Mouse (Mus musculus): ENCODE results near the gene C77080. TPM values are rescaled to one million over a fixed set of nuclear protein-coding genes. Genes with fewer than 3 reads are reported as not detected.

The C77080 gene
- polyA plus RNA-seq, 1 experiment from 2014 or later = 4.3 TPM

- DNase-seq (ENCODE audit: low spot score) (no peak), ATAC-seq (ENCODE audit: insufficient read depth, low FRiP score, low TSS enrichment) (no peak)
- H3K27me3 ChIP-seq (ENCODE audit: control insufficient read depth, insufficient read depth, low read length) = no peaks in the 10 kb centered on the region
- H3K4me3 ChIP-seq (ENCODE audit: low read depth, low read length) = no peak overlapping the region
- no peak overlapping the region for H3K27ac ChIP-seq (ENCODE audit: low read depth, low read length)
- H3K4me2 ChIP-seq (ENCODE audit: low read depth) = no peak overlapping the region
- no peaks in the 10 kb centered on the region for H3K4me1 ChIP-seq (ENCODE audit: control insufficient read depth, insufficient read depth, low read length)
- no peak overlapping the region for H3K9ac ChIP-seq (ENCODE audit: low read length)
- 95% methylated on average over 10 of the region's 10 CpGs for WGBS
- peaks cover 23% of the 10 kb centered on the region for H3K36me3 ChIP-seq (ENCODE audit: control insufficient read depth, insufficient read depth, low read length)
- H3K9me3 ChIP-seq (ENCODE audit: control insufficient read depth, low read length) = no peaks in the 10 kb centered on the region
Measured at GRCm38 (mm10) chr4:129204655-129205054, 56.5 kb downstream of the C77080 start.

GRCm38 (mm10) chr4:129197514-129197913 lies 63.7 kb downstream of the C77080 start:
- H3K9ac ChIP-seq (ENCODE audit: low read length) = no peak overlapping the region
- no peak overlapping the region for H3K27ac ChIP-seq (ENCODE audit: low read depth, low read length)
- H3K36me3 ChIP-seq (ENCODE audit: control insufficient read depth, insufficient read depth, low read length) = peaks cover 9% of the 10 kb centered on the region
- 95% methylated on average over 6 of the region's 6 CpGs for WGBS
- H3K4me3 ChIP-seq (ENCODE audit: low read depth, low read length) = no peak overlapping the region
- no peaks in the 10 kb centered on the region for H3K9me3 ChIP-seq (ENCODE audit: control insufficient read depth, low read length)
- no peaks in the 10 kb centered on the region for H3K4me1 ChIP-seq (ENCODE audit: control insufficient read depth, insufficient read depth, low read length)
- ATAC-seq (ENCODE audit: insufficient read depth, low FRiP score, low TSS enrichment) (no peak), DNase-seq (ENCODE audit: low spot score) (no peak)
- no peaks in the 10 kb centered on the region for H3K27me3 ChIP-seq (ENCODE audit: control insufficient read depth, insufficient read depth, low read length)
- no peak overlapping the region for H3K4me2 ChIP-seq (ENCODE audit: low read depth)

- 91% methylated on average over 1 of the region's 1 CpGs for WGBS
- Histone ChIP-seq H3K4me3 (ENCODE audit: low read depth, low read length) (no peak overlapping the region), H3K27ac (ENCODE audit: low read depth, low read length) (no peak overlapping the region), H3K9me3 (ENCODE audit: control insufficient read depth, low read length) (no peaks in the 10 kb centered on the region), H3K36me3 (ENCODE audit: control insufficient read depth, insufficient read depth, low read length) (peaks cover 9% of the 10 kb centered on the region), H3K4me2 (ENCODE audit: low read depth) (no peak overlapping the region), H3K9ac (ENCODE audit: low read length) (no peak overlapping the region), H3K27me3 (ENCODE audit: control insufficient read depth, insufficient read depth, low read length) (no peaks in the 10 kb centered on the region), H3K4me1 (ENCODE audit: control insufficient read depth, insufficient read depth, low read length) (peaks cover 10% of the 10 kb centered on the region; the same call in 1 of the 2 replicates)
- DNase-seq (ENCODE audit: low spot score) (no peak), ATAC-seq (ENCODE audit: insufficient read depth, low FRiP score, low TSS enrichment) (no peak)
Measured at GRCm38 (mm10) chr4:129194280-129194679, 66.9 kb downstream of the C77080 start.

GRCm38 (mm10) chr4:129191691-129192090 lies 69.5 kb downstream of the C77080 start:
- H3K4me1 ChIP-seq (ENCODE audit: control insufficient read depth, insufficient read depth, low read length) = peaks cover 10% of the 10 kb centered on the region; the same call in 1 of the 2 replicates
- no peaks in the 10 kb centered on the region for H3K27me3 ChIP-seq (ENCODE audit: control insufficient read depth, insufficient read depth, low read length)
- no peak for DNase-seq (ENCODE audit: low spot score)
- WGBS = 70% methylated on average over 5 of the region's 5 CpGs
- H3K36me3 ChIP-seq (ENCODE audit: control insufficient read depth, insufficient read depth, low read length) = peaks cover 4% of the 10 kb centered on the region; the same call in 1 of the 2 replicates
- H3K9me3 ChIP-seq (ENCODE audit: control insufficient read depth, low read length) = no peaks in the 10 kb centered on the region
- H3K9ac ChIP-seq (ENCODE audit: low read length) = no peak overlapping the region
- H3K4me3 ChIP-seq (ENCODE audit: low read depth, low read length) = no peak overlapping the region
- ATAC-seq (ENCODE audit: insufficient read depth, low FRiP score, low TSS enrichment) = no peak
- H3K4me2 ChIP-seq (ENCODE audit: low read depth) = no peak overlapping the region
- no peak overlapping the region for H3K27ac ChIP-seq (ENCODE audit: low read depth, low read length)

GRCm38 (mm10) chr4:129190538-129190937 lies 70.7 kb downstream of the C77080 start:
- 0 out of 2 replicates have a peak overlapping the region, but pooled peaks have one; percentile 80 for H3K27ac ChIP-seq (ENCODE audit: low read depth, low read length)
- 5% methylated on average over 12 of the region's 12 CpGs for WGBS
- H3K36me3 ChIP-seq (ENCODE audit: control insufficient read depth, insufficient read depth, low read length) = peaks cover 2% of the 10 kb centered on the region; the same call in 1 of the 2 replicates
- H3K9ac ChIP-seq (ENCODE audit: low read length) = peak overlapping the region; percentile 81
- ATAC-seq (ENCODE audit: insufficient read depth, low FRiP score, low TSS enrichment) (no peak), DNase-seq (ENCODE audit: low spot score) (no peak)
- peak overlapping the region; percentile 82 for H3K4me2 ChIP-seq (ENCODE audit: low read depth)
- peak overlapping the region; percentile 81 for H3K4me3 ChIP-seq (ENCODE audit: low read depth, low read length)
- no peaks in the 10 kb centered on the region for H3K9me3 ChIP-seq (ENCODE audit: control insufficient read depth, low read length)
- H3K4me1 ChIP-seq (ENCODE audit: control insufficient read depth, insufficient read depth, low read length) = peaks cover 10% of the 10 kb centered on the region; the same call in 1 of the 2 replicates
- H3K27me3 ChIP-seq (ENCODE audit: control insufficient read depth, insufficient read depth, low read length) = no peaks in the 10 kb centered on the region

- H3K36me3 ChIP-seq (ENCODE audit: control insufficient read depth, insufficient read depth, low read length) = no peaks in the 10 kb centered on the region
- no peaks in the 10 kb centered on the region for H3K9me3 ChIP-seq (ENCODE audit: control insufficient read depth, low read length)
- peak within 1 kb of the TSS; percentile 86 for H3K9ac ChIP-seq (ENCODE audit: low read length)
- under 1% methylated on average over 58 of the region's 58 CpGs for WGBS
- H3K4me1 ChIP-seq (ENCODE audit: control insufficient read depth, insufficient read depth, low read length) = peaks cover 10% of the 10 kb centered on the region; the same call in 1 of the 2 replicates
- peak within 1 kb of the TSS; percentile 81 for H3K4me3 ChIP-seq (ENCODE audit: low read depth, low read length)
- ATAC-seq (ENCODE audit: insufficient read depth, low FRiP score, low TSS enrichment) = peak; percentile 86
- peak; percentile 99 for DNase-seq (ENCODE audit: low spot score)
- no peaks in the 10 kb centered on the region for H3K27me3 ChIP-seq (ENCODE audit: control insufficient read depth, insufficient read depth, low read length)
- peak within 1 kb of the TSS; percentile 85 for H3K27ac ChIP-seq (ENCODE audit: low read depth, low read length)
- H3K4me2 ChIP-seq (ENCODE audit: low read depth) = peak within 1 kb of the TSS; percentile 82
Measured at GRCm38 (mm10) chr4:129189542-129190519, 71.4 kb downstream of the C77080 start, which contains the start of the genes S100pbp and Yars. S100pbp (minus strand) TSS chr4:129189727. Yars (plus strand) TSS chr4:129189760.

GRCm38 (mm10) chr4:129188803-129189541 lies 72.2 kb downstream of the C77080 start:
- H3K27ac ChIP-seq (ENCODE audit: low read depth, low read length) = peak overlapping the region; percentile 85
- H3K27me3 ChIP-seq (ENCODE audit: control insufficient read depth, insufficient read depth, low read length) = no peaks in the 10 kb centered on the region
- H3K4me3 ChIP-seq (ENCODE audit: low read depth, low read length) = peak overlapping the region; percentile 81
- peak; percentile 46 for ATAC-seq (ENCODE audit: insufficient read depth, low FRiP score, low TSS enrichment)
- peaks cover 10% of the 10 kb centered on the region; the same call in 1 of the 2 replicates for H3K4me1 ChIP-seq (ENCODE audit: control insufficient read depth, insufficient read depth, low read length)
- no peak for DNase-seq (ENCODE audit: low spot score)
- peak overlapping the region; percentile 86 for H3K9ac ChIP-seq (ENCODE audit: low read length)
- WGBS = under 1% methylated on average over 52 of the region's 74 CpGs
- H3K4me2 ChIP-seq (ENCODE audit: low read depth) = peak overlapping the region; percentile 71
- H3K9me3 ChIP-seq (ENCODE audit: control insufficient read depth, low read length) = no peaks in the 10 kb centered on the region
- no peaks in the 10 kb centered on the region for H3K36me3 ChIP-seq (ENCODE audit: control insufficient read depth, insufficient read depth, low read length)

- H3K4me1 ChIP-seq (ENCODE audit: control insufficient read depth, insufficient read depth, low read length) = peaks cover 10% of the 10 kb centered on the region; the same call in 1 of the 2 replicates
Measured at GRCm38 (mm10) chr4:129188041-129188659, 73.1 kb downstream of the C77080 start.

More at GRCm38 (mm10) chr4:129188041-129188659, 73.1 kb downstream of the C77080 start:
- ATAC-seq (ENCODE audit: insufficient read depth, low FRiP score, low TSS enrichment) = no peak
- 45% methylated on average over 5 of the region's 5 CpGs for WGBS
- Histone ChIP-seq H3K9me3 (ENCODE audit: control insufficient read depth, low read length) (no peaks in the 10 kb centered on the region), H3K36me3 (ENCODE audit: control insufficient read depth, insufficient read depth, low read length) (no peaks in the 10 kb centered on the region), H3K4me2 (ENCODE audit: low read depth) (peak overlapping the region; percentile 71), H3K27me3 (ENCODE audit: control insufficient read depth, insufficient read depth, low read length) (no peaks in the 10 kb centered on the region), H3K27ac (ENCODE audit: low read depth, low read length) (no peak overlapping the region), H3K4me3 (ENCODE audit: low read depth, low read length) (peak overlapping the region; percentile 81), H3K9ac (ENCODE audit: low read length) (peak overlapping the region; percentile 86)
- no peak for DNase-seq (ENCODE audit: low spot score)

Data from neural tube, embryonic 11.5 days (tissue).